Mouse (Mus musculus): Measurements from ENCODE around the gene Bcl11b. TPM values are rescaled to one million over a fixed set of nuclear protein-coding genes. Genes with fewer than 3 reads are reported as not detected.

Gene Bcl11b
- 0.17 TPM for polyA plus RNA-seq (2014; fragmentation: Illumina TruSeq; extraction: RNeasy Lipid Tissue Mini Kit (QIAGEN cat#74804); ENCODE audit: low read depth, low replicate concordance)

GRCm38 (mm10) chr12:108003483-108003882 is at the start of gene Bcl11b:
TSS of gene Bcl11b (minus strand) at chr12:108003602.

Other genes starting within 250 kb of the Bcl11b start
- gene Setd3, start 175.7 kb upstream of the Bcl11b start, polyA plus RNA-seq (2014; fragmentation: Illumina TruSeq; extraction: RNeasy Lipid Tissue Mini Kit (QIAGEN cat#74804); ENCODE audit: low read depth, low replicate concordance): 189 TPM
- gene Ccnk, start 176.0 kb upstream of the Bcl11b start, polyA plus RNA-seq (2014; fragmentation: Illumina TruSeq; extraction: RNeasy Lipid Tissue Mini Kit (QIAGEN cat#74804); ENCODE audit: low read depth, low replicate concordance): 23.8 TPM